Mouse (Mus musculus) G1E (cell line): ENCODE results near the gene Ifnl3.

Experiments
- CTCF ChIP-seq: IDR thresholded peaks from 2 replicates; pipeline ENCODE4 v1.5.1; 2012; ENCODE audit warnings: low read depth, low read length, inconsistent platforms, mixed read lengths
- GATA1 ChIP-seq: IDR thresholded peaks from 2 replicates; pipeline ENCODE4 v1.6.1; 2012; ENCODE audit warnings: borderline replicate concordance, low read length, inconsistent platforms, mixed read lengths
- GATA2 ChIP-seq: IDR thresholded peaks from 2 replicates; pipeline ENCODE4 v1.6.1; 2012; ENCODE audit warnings: low read depth, low read length, inconsistent platforms, borderline replicate concordance
- POLR2AphosphoS5 ChIP-seq: IDR thresholded peaks from 2 replicates; pipeline ENCODE4 v1.6.1; 2012; ENCODE audit warnings: low read depth, low read length, inconsistent platforms; ENCODE audit not compliant: insufficient replicate concordance

DNA sequence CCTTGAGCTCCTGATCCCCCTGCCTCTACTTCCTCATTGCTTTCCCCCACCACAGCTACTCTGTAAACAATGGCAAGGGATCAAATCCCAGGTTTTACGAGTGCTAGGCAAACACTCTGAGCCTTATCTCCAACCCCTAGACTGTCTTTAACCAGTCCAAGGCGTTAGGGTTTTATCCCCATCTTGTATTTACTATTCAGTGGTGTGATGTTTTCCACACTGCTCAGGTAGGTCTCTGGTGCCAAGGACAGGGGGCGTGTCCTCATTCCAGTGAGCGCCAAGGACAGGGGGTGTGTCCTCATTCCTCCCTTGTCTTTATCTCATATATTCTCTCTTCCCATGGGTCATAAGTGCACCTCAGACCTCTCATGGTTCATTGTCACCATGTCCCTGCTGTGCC, 17.9 kb downstream of the Ifnl3 start, which contains the start of gene Sycn:
- no peak for TF ChIP-seq CTCF
- no peak for TF ChIP-seq GATA1
- no peak for TF ChIP-seq GATA2
- no peak for TF ChIP-seq POLR2AphosphoS5
